Mouse (Mus musculus) cerebellum, postnatal 36 days (tissue): ENCODE results near the gene Gtf2h5.

Source experiments
- DNase-seq, 2 experiments: peaks; one replicate each; pipeline ENCODE4 v3.0.0; 2021 to 2022; ENCODE audit warnings: mixed read lengths in 2 of 2

The Gtf2h5 gene

DNA sequence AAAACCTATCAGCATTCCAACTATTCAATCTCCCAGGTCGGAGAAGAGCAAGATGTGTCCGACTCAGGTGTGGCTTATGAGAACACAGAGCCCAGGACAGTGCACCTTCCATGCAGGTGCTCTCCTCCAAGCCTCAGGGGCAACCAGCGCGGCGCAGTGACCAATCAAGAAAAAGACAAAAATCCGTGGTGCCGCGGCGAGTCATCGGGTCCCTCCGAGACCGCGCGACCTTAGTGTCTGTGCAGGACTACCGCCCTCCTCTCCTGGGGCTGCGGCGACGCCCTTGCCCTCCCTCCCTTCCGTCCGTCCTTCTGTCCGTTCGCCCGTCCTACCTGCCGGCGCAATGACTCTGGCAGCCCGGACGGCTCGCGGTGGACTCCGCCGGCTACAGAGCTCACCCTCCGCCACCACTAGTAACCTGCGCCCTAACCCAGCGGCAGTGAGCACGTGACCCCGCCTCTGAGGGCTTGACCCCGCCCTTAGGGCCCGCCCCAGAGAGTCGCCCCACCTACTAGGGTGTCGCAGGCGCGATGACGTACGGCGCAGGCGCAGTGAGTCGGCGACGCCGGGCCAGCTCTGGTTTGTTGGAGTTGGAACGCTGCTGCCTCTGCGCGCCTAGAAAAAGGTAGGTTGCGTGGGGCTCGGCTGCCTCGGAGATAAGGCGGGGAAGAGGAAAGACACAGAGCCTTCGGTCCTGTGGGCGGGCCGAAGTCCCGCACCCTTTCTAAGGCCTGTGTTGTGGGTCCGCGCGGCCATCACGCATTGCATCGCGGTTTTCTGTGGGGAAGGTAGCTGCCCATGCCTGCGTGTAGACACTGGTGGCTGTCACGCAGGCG lies at the start of gene Gtf2h5, which contains the start of gene Serac1:
Gene Gtf2h5, plus strand, starts transcription at position 500 of the 836 bp plus-strand sequence.
Gene Serac1, minus strand, starts transcription at position 455 of the 836 bp plus-strand sequence.
- DNase-seq: peak; percentile 99

DNA sequence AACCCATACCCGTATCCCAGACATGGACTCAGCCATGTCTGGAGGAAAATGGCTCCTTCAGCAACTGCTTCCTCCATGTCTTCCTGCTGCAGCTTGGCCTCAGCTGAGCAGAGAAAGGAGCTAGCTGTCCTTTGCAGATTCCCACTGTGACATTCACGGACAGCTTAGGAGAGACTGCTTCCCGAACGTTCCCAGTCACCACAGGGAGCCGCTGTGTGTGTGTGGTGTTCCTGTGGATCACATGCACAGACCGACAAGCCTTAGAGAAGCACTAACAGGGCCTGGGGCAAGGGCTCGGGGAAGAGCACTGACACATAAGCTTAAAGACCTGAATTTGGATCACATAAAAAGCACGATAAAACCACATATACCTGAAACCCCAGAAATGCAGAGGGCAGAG lies 43.9 kb upstream of the Gtf2h5 start:
- DNase-seq: no peak

DNA sequence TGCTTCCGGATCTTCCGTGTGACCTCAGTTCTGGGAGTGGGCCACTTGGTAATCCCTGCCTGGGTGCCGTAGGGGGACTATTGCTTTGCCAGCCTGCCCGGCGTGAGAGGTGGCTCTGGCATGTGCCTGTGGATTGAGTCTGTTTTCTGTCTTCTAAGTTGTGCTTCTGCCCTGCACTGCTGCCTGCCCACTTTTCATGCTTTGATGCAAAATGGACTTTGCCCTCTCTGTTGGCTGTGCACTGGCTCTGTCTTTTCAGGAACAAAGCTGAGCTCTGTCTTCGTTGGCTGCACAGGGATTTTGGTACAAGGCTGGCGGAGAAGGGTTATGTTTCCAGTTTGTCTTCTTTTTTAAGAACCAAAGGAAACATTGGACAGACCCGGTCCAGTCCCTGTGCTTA lies 43.1 kb upstream of the Gtf2h5 start:
- no peak for DNase-seq

DNA sequence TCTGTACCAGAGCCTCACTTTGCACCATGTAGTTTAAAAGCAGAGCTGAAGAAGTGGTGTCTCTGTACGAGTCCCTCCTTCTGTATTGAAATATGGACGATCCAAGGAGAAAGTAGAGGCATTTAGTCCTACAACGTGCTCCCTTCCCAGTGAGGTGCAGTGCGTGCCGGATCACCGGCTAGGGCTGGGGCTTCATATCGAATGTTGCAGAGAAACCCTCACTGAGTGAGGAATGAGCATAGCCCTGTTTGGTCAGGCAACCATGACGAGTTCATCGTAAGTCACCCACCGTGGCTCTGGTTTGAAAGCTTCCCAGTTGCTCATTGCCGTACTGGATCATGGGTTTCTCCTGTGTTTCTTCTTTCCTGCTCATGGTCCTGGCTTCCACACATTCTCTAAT lies 42.7 kb upstream of the Gtf2h5 start:
- no peak for DNase-seq

DNA sequence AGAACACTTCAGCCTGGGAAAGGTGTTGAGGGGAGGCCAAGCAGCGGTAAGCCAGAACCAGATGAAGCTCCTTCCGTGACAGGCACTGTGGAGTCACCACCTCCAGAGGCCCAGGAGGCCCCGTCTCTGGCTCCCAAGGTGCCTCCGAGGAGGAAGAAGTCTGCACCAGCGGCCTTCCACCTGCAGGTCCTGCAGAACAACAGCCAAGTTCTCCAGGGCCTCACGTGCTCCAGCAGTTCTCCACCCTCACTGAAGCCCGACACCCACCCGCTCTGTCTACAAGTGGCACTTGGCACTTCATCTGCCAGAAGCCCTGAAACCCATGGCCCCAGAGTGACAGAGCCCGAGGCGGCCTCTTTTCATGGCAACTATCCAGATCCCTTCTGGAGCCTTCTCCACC lies 42.1 kb upstream of the Gtf2h5 start:
- no peak for DNase-seq

DNA sequence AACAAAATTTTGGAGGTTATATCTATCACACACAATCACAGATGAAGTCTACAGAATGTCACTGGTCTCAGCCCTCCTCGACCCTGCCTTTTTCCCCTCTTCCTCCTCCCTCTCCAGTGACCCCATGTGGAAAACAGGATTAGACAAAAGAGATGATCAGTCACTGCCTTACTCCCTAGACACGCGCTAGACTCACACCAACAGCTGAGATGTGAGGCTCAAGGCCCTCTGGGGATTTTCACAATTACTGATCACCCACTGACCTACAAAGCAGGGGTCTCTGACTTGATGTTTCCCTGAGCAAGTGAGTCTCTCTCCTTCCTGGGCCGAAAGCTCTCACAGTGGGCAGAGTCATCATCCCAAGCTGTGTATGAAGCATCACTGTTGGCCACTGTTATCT lies 26.8 kb upstream of the Gtf2h5 start:
- no peak for DNase-seq

DNA sequence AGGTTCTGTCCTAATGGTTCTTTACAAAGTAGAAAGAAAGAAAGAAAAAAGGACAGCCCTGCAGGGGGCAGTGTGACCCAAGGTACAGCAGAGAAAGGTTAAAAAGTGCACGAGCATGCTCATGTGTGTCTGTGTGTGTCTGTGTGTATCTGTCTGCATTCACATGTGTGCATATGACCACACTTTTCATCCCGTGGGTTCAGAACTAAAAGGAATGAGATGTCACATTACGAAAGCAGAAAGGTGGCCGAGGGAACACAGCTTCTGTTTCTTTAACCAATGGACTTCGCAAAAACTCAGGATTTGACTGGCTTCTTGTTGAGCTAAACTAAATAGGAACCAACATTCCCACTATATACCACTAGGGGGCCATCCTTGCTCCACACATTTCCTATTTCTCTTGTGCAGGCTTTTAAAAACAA lies 24.6 kb upstream of the Gtf2h5 start:
- DNase-seq: peak in 1 of 2 experiments; percentile 40

DNA sequence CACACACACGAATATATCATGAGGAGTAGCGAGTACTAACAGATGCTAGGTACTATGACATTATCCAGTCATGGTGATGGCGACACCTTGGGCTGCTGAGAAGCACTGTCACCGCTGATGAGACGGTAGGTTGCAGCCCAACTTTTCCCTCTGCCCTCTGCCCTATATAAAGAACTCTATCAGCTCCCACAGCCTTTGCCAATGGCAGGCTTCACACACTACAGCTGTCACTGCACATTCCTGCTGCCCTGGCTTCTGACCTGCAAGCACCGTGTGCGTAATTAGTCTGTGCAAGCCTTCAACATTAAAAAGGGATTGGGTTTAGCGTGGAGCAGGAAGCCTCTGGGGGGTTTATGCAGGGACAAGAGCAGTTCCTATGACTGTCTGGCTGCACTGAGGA lies 16.8 kb upstream of the Gtf2h5 start:
- DNase-seq: no peak

DNA sequence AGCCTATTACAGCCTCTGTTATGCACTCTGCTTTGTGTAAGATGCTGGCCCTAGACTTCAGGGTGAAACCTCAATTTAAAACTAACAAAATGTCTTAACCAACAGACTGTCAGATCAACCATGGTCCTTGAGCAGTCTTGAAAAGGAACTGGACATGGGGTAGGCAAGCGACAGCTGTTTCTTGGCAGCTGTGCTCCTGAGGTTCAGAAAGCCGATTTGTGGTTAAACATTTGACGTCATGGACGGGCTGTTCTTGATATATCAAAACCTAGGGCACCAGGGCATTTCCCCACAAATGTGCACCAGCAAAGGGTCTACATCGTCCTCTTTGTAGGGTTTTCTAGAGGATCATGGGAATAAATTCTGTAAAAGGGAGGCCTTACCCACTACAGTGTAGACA lies 16.1 kb upstream of the Gtf2h5 start:
- no peak for DNase-seq

DNA sequence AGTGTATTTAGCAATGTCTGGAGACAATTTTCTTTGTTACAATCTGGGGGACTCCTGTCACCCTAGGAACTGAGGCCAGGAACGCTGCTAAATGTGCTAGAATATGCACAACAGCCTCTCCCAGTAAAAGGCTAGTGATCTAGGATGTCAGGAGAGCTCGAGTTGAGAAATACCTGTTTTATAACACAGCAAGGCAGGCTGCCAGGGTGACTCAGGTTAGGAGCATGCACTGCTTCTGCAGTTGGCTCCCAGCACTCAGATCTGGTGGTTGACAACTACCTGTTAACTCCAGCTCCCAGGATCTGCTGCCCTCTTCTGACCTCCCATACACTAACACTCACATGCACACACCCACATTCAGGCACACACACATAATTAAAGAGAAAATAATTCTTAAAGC lies 13.6 kb upstream of the Gtf2h5 start:
- no peak for DNase-seq

DNA sequence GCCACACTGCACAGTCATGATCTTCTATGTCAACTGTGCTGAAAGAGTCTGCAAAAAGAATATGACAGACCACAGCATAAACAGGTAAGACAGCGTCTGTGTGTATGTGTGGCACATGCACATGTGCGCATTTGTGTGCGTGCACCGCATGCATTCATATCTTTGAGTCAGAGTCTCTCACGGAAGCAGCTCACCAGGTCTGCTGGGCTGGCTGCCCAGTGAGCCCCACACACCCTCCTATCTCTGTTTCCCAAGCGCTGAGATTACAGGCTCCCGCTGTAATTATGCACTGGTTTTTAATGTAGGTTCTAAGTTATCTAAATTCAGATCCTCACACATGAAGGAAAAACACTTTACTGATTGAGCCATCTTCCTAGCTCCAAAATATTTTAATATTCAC lies 12.0 kb upstream of the Gtf2h5 start:
- DNase-seq: no peak

DNA sequence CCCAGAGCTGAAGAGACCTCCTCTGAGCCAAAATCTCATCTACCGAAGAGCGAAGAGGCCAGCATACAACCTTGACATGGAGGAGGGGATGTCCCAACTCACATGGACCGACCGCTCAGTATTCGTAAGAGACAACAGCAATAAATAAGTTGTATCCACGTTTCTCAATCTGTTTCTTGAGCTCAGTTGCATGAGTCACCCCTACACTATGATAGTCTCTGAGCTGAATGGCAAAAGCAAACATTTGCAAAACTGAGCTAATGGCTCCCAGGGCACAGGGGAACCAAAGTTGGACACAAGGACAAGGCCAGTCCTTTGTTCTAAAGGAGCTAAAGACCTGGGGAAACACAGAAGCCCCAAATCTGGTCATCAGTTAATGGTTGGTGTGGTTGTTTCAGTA lies 9.7 kb upstream of the Gtf2h5 start:
- no peak for DNase-seq

DNA sequence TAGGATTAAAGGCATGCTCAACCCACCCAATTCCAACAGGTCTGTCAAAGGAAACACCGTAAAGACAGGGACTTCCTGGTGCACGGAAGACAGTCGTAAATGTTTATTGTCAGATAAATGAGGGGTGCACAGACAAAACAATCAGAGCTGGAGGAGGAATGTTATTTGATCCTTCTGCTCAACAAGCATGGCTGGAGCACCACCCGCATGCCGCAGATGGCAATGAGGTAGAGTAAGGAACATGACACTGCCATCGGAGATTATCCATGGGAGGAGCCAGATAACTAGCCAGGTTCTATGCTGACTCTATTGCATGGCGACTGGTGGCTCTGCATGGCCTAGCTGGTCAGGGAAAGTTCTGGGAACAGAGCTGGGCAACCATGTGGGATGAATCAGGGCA lies 6.2 kb upstream of the Gtf2h5 start:
- DNase-seq: no peak

DNA sequence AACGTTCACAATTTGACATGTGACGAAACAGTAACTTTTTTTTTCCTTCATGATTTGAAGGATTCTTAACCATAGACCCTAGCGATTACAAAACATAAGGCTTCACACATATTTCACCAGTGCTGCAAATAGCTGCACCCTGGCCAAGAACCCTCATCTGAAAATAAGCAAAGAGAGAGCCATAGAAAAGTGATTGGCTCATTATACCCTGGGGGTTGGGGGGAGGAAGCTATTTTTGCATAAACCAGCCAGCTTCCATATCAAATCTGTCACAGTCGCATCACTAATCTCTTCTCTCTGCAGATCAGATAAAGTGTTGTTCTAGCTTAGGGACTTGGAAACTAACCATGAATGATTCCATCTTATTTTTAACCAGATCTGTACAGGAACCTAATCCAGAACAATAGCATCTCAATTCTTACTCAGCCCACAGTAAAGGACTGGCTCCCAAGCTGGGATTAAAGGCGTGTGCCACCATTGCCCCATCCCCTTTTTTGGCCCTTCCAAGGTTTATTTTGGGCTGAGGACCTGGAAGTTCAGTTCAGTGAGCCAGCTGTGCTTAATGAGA lies 3.8 kb downstream of the Gtf2h5 start:
- no peak for DNase-seq

DNA sequence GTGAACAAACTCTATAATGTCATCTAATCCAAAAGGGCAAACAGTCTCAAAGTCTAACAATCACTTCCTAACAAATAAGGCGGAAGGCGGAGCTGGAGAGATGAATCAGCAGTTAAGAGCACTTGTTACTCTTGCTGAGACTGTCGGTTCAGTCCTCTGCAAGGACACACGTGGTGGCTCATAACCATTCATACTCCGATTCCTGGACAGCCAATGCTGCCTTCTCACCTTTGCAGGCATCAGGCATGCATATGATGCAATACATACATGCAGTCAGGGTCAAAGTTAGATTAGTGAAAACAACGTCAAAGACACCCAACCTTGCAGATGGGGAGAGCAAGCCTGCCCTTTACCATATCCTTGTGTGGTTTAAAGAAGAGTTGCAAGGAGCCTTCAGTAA lies 12.0 kb downstream of the Gtf2h5 start:
- no peak for DNase-seq

DNA sequence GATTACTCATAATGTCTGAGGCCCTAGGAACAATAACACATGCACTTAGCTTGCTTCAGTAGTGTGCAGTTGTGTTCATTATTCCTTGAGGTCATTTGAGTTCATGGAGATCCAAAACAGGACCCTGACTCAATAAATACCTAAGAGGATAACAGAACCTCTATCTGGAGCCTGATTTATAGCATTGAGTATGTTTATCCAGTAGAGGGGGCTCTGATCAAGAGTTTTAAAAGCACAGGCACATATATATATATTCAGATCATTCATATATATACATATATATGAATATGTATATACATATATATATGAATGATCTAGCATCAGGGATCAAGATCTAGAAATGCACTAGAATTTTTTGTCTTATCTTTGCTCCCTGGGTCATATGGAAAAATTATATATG lies 16.0 kb downstream of the Gtf2h5 start:
- no peak for DNase-seq

DNA sequence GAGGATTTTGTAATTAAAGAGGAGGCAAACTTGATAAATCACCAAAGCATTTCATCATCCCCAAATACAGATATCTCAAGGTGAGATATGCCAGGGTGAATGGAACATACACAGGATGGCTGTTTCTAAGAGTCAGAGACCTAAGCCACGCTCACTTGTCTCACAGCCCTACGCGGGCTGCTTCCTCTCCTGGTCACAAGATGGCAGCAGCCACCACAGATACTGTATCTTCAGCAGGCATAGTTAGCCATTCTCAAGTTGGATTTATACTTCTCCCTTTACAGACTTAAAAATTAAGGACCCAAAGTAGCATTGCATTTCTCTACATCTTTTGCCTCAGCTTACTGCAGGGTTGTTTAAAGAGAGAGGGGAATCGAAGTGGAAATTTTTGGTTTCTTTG lies 18.3 kb downstream of the Gtf2h5 start:
- DNase-seq: peak; percentile 63 to 67

DNA sequence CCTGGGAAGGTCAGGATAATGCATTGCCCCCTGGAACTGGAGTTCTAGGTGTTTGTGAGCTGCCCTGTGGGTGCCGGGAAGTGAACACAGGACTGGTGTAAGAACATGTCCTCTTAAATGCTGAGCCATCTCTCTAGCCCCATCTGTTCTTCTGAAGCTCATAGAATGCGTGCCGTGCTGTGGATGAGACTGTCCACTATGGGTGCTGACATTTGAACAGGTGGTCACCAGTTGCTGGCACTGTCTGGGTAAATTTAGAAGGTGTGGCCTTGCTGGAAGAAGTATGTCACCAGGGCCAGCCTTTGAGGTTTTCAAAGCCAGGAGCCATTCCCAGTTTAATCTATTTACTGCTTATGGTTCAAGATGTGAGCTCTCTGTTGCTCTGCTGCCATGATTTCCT lies 22.7 kb downstream of the Gtf2h5 start:
- no peak for DNase-seq

DNA sequence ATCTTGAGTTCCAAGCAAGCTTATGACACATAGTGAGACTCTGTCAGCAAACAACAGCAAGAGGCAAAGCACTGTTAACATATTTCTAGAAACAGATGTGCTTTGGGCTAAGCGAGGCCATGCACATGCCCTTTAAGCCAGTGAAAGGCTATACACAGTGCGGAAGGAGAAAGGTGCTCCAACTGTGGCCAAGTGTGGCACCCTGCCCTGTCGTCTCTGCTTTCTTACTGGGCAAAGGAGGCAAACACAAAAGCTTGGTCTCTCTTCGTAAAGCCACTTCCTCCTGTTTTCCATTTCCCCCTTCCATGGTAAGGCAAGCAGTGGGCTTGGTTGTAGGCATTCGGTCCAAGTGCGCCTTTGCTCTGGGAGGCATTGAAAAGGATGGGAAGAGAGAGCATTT lies 24.0 kb downstream of the Gtf2h5 start:
- no peak for DNase-seq

DNA sequence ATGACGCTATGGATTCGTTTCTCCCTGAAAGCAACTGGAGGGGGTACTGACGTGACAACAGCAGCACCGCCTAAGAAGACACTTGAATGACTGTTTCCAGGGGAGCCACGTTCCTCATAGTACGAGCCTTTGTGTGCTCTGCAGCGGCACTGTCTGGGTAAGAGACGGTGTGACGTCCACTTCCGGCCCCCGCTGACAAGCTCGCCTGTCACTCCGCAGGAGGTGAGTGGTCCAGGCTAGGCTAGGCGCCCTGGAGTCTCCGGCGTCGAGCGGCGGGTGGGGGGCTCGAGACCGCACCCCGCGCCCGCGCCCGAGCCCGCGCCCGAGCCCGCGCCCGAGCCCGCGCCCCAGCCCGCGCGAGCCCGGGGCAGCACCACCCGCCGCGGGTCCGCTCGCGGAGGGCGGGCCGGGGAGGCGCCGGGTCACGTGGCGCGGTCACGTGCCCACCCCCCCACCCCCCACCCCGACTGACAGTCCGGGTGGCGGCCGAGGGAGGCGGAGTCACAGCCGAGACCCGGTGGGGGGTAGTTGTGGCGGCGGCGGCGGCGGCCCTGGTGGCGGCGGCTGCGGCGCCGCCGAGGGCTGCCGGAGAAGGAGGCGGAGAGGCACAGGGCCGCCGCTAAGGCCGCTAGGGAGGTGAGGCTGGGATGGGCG lies 26.9 kb downstream of the Gtf2h5 start, which contains the start of gene Tulp4:
Gene Tulp4, plus strand, starts transcription at position 77 of the 654 bp plus-strand sequence.
- peak; percentile 80 to 84 for DNase-seq

DNA sequence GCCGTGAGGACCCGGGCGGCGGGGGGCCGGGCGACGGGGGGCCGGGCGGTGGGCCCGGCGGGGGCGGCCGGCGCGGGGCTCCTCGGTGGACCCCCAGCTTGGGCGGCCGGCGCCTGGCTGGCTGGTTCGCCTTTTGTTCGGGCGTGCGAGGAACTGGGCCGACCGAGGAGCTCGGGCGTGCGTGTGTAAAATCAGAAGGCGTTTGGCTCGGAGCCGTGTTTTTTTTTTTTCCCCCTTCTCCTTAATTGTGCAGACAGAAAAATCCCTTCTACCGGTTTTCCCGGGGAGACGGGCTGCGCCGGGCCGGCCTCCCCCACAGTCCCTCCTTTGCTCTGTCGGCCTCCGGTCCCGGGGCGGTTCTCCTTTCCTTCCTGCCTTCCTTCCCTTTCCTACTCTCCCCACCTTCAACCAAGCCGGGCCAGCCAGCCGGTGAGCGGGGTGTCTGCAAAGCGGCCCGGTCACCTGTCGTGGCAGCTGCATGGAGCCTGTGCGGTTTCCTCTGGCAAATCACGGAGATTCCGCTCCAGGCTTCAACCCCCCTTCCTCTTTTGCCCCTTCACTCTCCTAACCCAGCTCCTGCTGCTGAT lies 27.5 kb downstream of the Gtf2h5 start:
- peak; percentile 66 to 67 for DNase-seq

DNA sequence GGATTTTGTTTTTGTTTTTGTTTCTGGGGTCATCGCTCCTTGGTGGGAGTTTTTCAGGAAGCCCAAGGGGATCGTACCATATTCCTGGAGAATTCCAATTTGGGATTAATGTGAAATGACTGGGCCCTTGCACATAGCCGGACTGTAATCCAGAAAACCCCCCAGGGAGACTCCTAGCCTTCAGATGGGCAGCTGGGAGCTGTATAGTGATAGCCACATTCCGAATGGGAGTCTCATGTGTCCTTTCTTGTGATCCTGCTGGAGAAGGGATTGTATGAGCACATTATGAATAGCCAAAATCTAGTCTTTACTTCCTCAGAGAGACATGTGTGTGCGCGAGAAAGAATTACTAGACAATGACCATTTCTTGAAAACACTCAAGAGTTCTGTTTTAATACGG lies 28.6 kb downstream of the Gtf2h5 start:
- no peak for DNase-seq

DNA sequence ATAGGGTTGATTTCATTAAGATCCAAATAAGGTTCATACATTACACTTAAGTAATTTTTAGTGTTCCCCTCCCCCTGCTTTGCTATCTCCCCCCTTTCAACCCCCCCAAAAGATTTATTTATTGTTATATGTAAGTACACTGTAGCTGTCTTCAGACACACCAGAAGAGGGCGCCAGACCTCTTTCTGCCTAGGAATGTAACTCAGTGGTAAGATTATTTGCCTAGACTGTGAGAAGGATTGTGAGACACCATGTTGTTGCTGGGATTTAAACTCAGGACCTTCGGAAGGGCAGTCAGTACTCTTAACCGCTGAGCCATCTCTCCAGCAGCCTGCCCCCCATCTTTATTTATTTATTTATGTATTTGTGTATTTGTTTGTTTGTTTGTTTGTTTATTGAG lies 31.4 kb downstream of the Gtf2h5 start:
- DNase-seq: peak; percentile 54 to 59

DNA sequence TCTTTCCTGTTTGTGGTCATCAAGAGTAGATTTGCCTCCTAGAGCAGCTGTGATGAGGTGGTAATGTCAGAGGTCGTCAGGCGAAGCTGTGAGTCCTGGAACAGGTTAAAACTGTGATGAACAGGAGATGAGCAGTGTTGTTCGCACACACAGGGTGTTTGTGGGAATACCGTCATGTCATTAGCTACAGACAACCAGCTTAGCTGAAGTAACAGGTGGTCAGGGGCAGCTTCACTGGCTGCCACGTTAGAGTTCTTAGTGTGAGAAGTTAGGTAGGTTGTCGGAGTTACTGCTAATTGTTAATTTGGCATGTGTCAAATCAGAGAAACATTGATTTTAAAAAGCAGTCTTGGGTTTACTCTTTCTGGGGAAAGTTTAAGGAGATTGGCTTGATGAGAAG lies 34.1 kb downstream of the Gtf2h5 start:
- DNase-seq: no peak
